In the genomic region with DNA sequence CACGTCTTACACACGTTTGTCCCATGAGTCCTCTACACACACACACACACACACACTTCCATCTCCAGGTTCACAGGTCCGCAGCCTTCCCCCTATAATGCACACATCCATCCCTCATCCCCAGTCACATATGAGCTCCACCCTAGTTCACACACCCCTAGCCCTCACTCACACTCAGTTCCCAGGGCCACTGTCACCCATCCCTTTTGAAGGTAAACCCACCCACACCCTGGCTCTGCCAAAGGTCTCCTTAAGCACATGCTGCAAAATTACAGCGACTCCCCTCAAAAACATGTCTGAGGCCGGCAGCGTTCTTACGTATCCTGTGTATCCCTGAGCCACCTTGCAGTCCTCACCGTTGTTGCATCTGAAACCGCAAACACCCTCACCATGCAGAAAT, we compare ENCODE assay signal across 9 mouse cellular contexts. TPM values are rescaled to one million over a fixed set of nuclear protein-coding genes. Genes with fewer than 3 reads are reported as not detected.
DNase-seq lines count a peak whose midpoint lies in the region; ATAC-seq and TF ChIP-seq lines count a peak whose summit lies in the region.
"Had no signal": no experiment of that assay in that cellular context is flagged by ENCODE, and none has a peak within 500 bp of the region (broad histone marks: within the 10 kb centered on the region; RNA-seq: fewer than 3 reads in every experiment).

No protein-coding gene starts in this region.

- peak overlapping the region; percentile 46 for H3K4me3 ChIP-seq in heart, embryonic 16.5 days (ENCODE audit: low read length)
- peak overlapping the region; percentile 52; the same call in 1 of the 2 replicates for H3K4me3 ChIP-seq in embryonic facial prominence, embryonic 10.5 days
- peak overlapping the region; percentile 44; the same call in 1 of the 2 replicates for H3K4me3 ChIP-seq in intestine, embryonic 16.5 days (ENCODE audit: low read length)
- H3K4me3 ChIP-seq in midbrain, postnatal 0 days (ENCODE audit: low read depth, low read length) = peak overlapping the region; percentile 57

- H3K27me3 ChIP-seq in heart, embryonic 16.5 days (ENCODE audit: control insufficient read depth, insufficient read depth, low read length) = peaks cover 22% of the 10 kb centered on the region
- peaks cover 56% of the 10 kb centered on the region for H3K27me3 ChIP-seq in embryonic facial prominence, embryonic 10.5 days (replicated peaks; ENCODE audit: low read depth, poor library complexity, severe bottlenecking)
- peaks cover 24% of the 10 kb centered on the region for H3K27me3 ChIP-seq in intestine, embryonic 16.5 days (replicated peaks; ENCODE audit: control insufficient read depth, insufficient read depth, low read length)
- H3K27me3 ChIP-seq in midbrain, postnatal 0 days (ENCODE audit: insufficient read depth, low read length) = 0 out of 2 replicates have a peak, but pooled peaks cover 5% of the 10 kb centered on the region

- H3K9me3 ChIP-seq in heart, embryonic 16.5 days (replicated peaks; ENCODE audit: control insufficient read depth, low read length) = no peaks in the 10 kb centered on the region
- peaks cover 2% of the 10 kb centered on the region; the same call in 1 of the 2 replicates for H3K9me3 ChIP-seq in embryonic facial prominence, embryonic 10.5 days
- H3K9me3 ChIP-seq in intestine, embryonic 16.5 days (ENCODE audit: control insufficient read depth, low read length) = no peaks in the 10 kb centered on the region
- no peaks in the 10 kb centered on the region for H3K9me3 ChIP-seq in midbrain, postnatal 0 days (ENCODE audit: low read length)

- no peak for DNase-seq in heart, postnatal 36 days
- no peak for DNase-seq in embryonic facial prominence, embryonic 10.5 days (ENCODE audit: low spot score)
- no peak for DNase-seq in midbrain, postnatal 0 days (ENCODE audit: low spot score)
- DNase-seq in cerebellum, postnatal 4 days (ENCODE audit: low spot score in 2 of 2) = no peak
- no peak for DNase-seq in frontal cortex, postnatal 25 days (ENCODE audit: low spot score in 2 of 2)
- no peak for DNase-seq in retina, postnatal 1 day
- DNase-seq: layer of hippocampus, postnatal 36 days had no signal

- TF ChIP-seq CTCF in midbrain, postnatal 0 days (IDR thresholded peaks at IDR 0.05) = no peak

- H3K4me1 ChIP-seq in heart, embryonic 16.5 days (ENCODE audit: control insufficient read depth, insufficient read depth, low read length) = peaks cover 25% of the 10 kb centered on the region
- H3K4me1 ChIP-seq in embryonic facial prominence, embryonic 10.5 days = peaks cover 8% of the 10 kb centered on the region
- peaks cover 7% of the 10 kb centered on the region; the same call in 1 of the 2 replicates for H3K4me1 ChIP-seq in intestine, embryonic 16.5 days (ENCODE audit: control insufficient read depth, insufficient read depth, low read length)
- H3K4me1 ChIP-seq in midbrain, postnatal 0 days (ENCODE audit: insufficient read depth, low read length) = no peaks in the 10 kb centered on the region

- 28% methylated on average over 9 of the region's 9 CpGs for WGBS in heart, embryonic 16.5 days
- 31% methylated on average over 9 of the region's 9 CpGs for WGBS in embryonic facial prominence, embryonic 10.5 days
- 21% methylated on average over 9 of the region's 9 CpGs for WGBS in intestine, embryonic 16.5 days
- WGBS in midbrain, postnatal 0 days = 22% methylated on average over 9 of the region's 9 CpGs

- H3K36me3 ChIP-seq in heart, embryonic 16.5 days (ENCODE audit: control insufficient read depth, insufficient read depth) = no peaks in the 10 kb centered on the region
- peaks cover 4% of the 10 kb centered on the region for H3K36me3 ChIP-seq in embryonic facial prominence, embryonic 10.5 days (replicated peaks)
- H3K36me3 ChIP-seq in intestine, embryonic 16.5 days (ENCODE audit: control insufficient read depth, insufficient read depth, low read length) = no peaks in the 10 kb centered on the region
- peaks cover 3% of the 10 kb centered on the region for H3K36me3 ChIP-seq in midbrain, postnatal 0 days (ENCODE audit: insufficient read depth, low read length)

- intact Hi-C loops in heart, postnatal 36 days (cut with DNase I) = no loop called here

- no peak for ATAC-seq in heart, embryonic 16.5 days (replicated peaks; ENCODE audit: extremely low read depth, insufficient read depth, low FRiP score)
- no peak for ATAC-seq in intestine, embryonic 16.5 days
- ATAC-seq in midbrain, postnatal 0 days (ENCODE audit: low FRiP score) = peak; percentile 31; the same call in 1 of the 2 replicates

- peak overlapping the region; percentile 75 for H3K4me2 ChIP-seq in heart, embryonic 16.5 days (ENCODE audit: low read depth, low read length)
- H3K4me2 ChIP-seq in intestine, embryonic 16.5 days (ENCODE audit: low read depth, low read length) = peak overlapping the region; percentile 62; the same call in 1 of the 2 replicates
- peak overlapping the region; percentile 77 for H3K4me2 ChIP-seq in midbrain, postnatal 0 days (ENCODE audit: low read depth, low read length, poor library complexity, severe bottlenecking)

- no peak overlapping the region for H3K27ac ChIP-seq in heart, embryonic 16.5 days (ENCODE audit: low read length)
- no peak overlapping the region for H3K27ac ChIP-seq in embryonic facial prominence, embryonic 10.5 days (replicated peaks)
- H3K27ac ChIP-seq in intestine, embryonic 16.5 days (ENCODE audit: low read length) = no peak overlapping the region
- H3K27ac ChIP-seq in midbrain, postnatal 0 days (ENCODE audit: low read depth, low read length) = peak overlapping the region; percentile 55; the same call in 1 of the 2 replicates

- no peak overlapping the region for H3K9ac ChIP-seq in heart, embryonic 16.5 days (ENCODE audit: low read length)
- peak overlapping the region; percentile 53 for H3K9ac ChIP-seq in intestine, embryonic 16.5 days (ENCODE audit: low read depth, low read length)
- H3K9ac ChIP-seq in midbrain, postnatal 0 days (replicated peaks; ENCODE audit: low read length, poor library complexity, severe bottlenecking) = peak overlapping the region; percentile 75

RNA-seq across cellular contexts. Expression of gene Tmem91, which starts 0.7 kb away (rescaled TPM):
- polyA plus RNA-seq in heart, embryonic 16.5 days (2015; fragmentation: Nextera tagmentation; extraction: Ambion mirVana) = 2.1 and 2.2 TPM in 2 replicates
- not detected for total RNA-seq in heart, postnatal 36 days (2021)
- polyA plus RNA-seq in embryonic facial prominence, embryonic 10.5 days (2016; fragmentation: Nextera tagmentation; extraction: Ambion mirVana) = 2.6 and 3.6 TPM in 2 replicates
- 1.6 and 2.1 TPM in 2 replicates for polyA plus RNA-seq in intestine, embryonic 16.5 days (2015; fragmentation: Nextera tagmentation; extraction: Ambion mirVana)
- 60.8 and 94.4 TPM in 2 replicates for total RNA-seq in midbrain, postnatal 0 days (2014; rRNA removed)
- 186 and 200 TPM in 2 replicates for polyA plus RNA-seq in midbrain, postnatal 0 days (2015; fragmentation: Nextera tagmentation; extraction: Ambion mirVana)

RNA-seq across cellular contexts. Expression of gene B9d2, which starts 6.3 kb away (rescaled TPM):
- 30.3 and 32.0 TPM in 2 replicates for polyA plus RNA-seq in heart, embryonic 16.5 days (2015; fragmentation: Nextera tagmentation; extraction: Ambion mirVana)
- 10 to 100 TPM; 10.2 to 10.8 TPM for total RNA-seq in heart, postnatal 36 days (2021)
- polyA plus RNA-seq in embryonic facial prominence, embryonic 10.5 days (2016; fragmentation: Nextera tagmentation; extraction: Ambion mirVana) = 33.5 and 34.1 TPM in 2 replicates
- 21.4 and 22.5 TPM in 2 replicates for polyA plus RNA-seq in intestine, embryonic 16.5 days (2015; fragmentation: Nextera tagmentation; extraction: Ambion mirVana)
- 22.8 and 32.1 TPM in 2 replicates for total RNA-seq in midbrain, postnatal 0 days (2014; rRNA removed)
- polyA plus RNA-seq in midbrain, postnatal 0 days (2015; fragmentation: Nextera tagmentation; extraction: Ambion mirVana) = 58.2 and 67.2 TPM in 2 replicates

RNA-seq across cellular contexts. Expression of gene Tgfb1, which starts 12.5 kb away (rescaled TPM):
- 3.6 and 3.8 TPM in 2 replicates for polyA plus RNA-seq in heart, embryonic 16.5 days (2015; fragmentation: Nextera tagmentation; extraction: Ambion mirVana)
- total RNA-seq in heart, postnatal 36 days (2021) = 10 to 100 TPM; 23.8 to 27.0 TPM
- polyA plus RNA-seq in embryonic facial prominence, embryonic 10.5 days (2016; fragmentation: Nextera tagmentation; extraction: Ambion mirVana) = 1.2 and 1.5 TPM in 2 replicates
- 1.4 and 1.8 TPM in 2 replicates for polyA plus RNA-seq in intestine, embryonic 16.5 days (2015; fragmentation: Nextera tagmentation; extraction: Ambion mirVana)
- 2.2 and 2.5 TPM in 2 replicates for total RNA-seq in midbrain, postnatal 0 days (2014; rRNA removed)
- polyA plus RNA-seq in midbrain, postnatal 0 days (2015; fragmentation: Nextera tagmentation; extraction: Ambion mirVana) = 0.53 and 0.88 TPM in 2 replicates

RNA-seq across cellular contexts. Expression of gene Exosc5, which starts 15.3 kb away (rescaled TPM):
- polyA plus RNA-seq in heart, embryonic 16.5 days (2015; fragmentation: Nextera tagmentation; extraction: Ambion mirVana) = 42.5 and 44.6 TPM in 2 replicates
- total RNA-seq in heart, postnatal 36 days (2021) = 10 to 100 TPM; 16.0 to 18.9 TPM
- 93.5 and 101 TPM in 2 replicates for polyA plus RNA-seq in embryonic facial prominence, embryonic 10.5 days (2016; fragmentation: Nextera tagmentation; extraction: Ambion mirVana)
- 82.6 and 87.2 TPM in 2 replicates for polyA plus RNA-seq in intestine, embryonic 16.5 days (2015; fragmentation: Nextera tagmentation; extraction: Ambion mirVana)
- total RNA-seq in midbrain, postnatal 0 days (2014; rRNA removed) = 19.7 and 29.4 TPM in 2 replicates
- polyA plus RNA-seq in midbrain, postnatal 0 days (2015; fragmentation: Nextera tagmentation; extraction: Ambion mirVana) = 27.3 and 29.5 TPM in 2 replicates

RNA-seq across cellular contexts. Expression of gene Bckdha, which starts 15.5 kb away (rescaled TPM):
- polyA plus RNA-seq in heart, embryonic 16.5 days (2015; fragmentation: Nextera tagmentation; extraction: Ambion mirVana) = 72.1 and 74.4 TPM in 2 replicates
- total RNA-seq in heart, postnatal 36 days (2021) = 100 to 1,000 TPM; 237 to 254 TPM
- polyA plus RNA-seq in embryonic facial prominence, embryonic 10.5 days (2016; fragmentation: Nextera tagmentation; extraction: Ambion mirVana) = 54.9 and 59.2 TPM in 2 replicates
- polyA plus RNA-seq in intestine, embryonic 16.5 days (2015; fragmentation: Nextera tagmentation; extraction: Ambion mirVana) = 49.3 and 50.9 TPM in 2 replicates
- total RNA-seq in midbrain, postnatal 0 days (2014; rRNA removed) = 64.9 and 78.2 TPM in 2 replicates
- 40.7 and 50.9 TPM in 2 replicates for polyA plus RNA-seq in midbrain, postnatal 0 days (2015; fragmentation: Nextera tagmentation; extraction: Ambion mirVana)

Comparison
In these comparisons a context has a peak if more than half of its experiments do, and no peak if none do; other contexts are left out.
1. RNA of gene Tmem91, which starts 0.7 kb away (polyA plus RNA-seq): 186 to 200 TPM in midbrain, postnatal 0 days; 2.6 to 3.6 TPM in embryonic facial prominence, embryonic 10.5 days, 2.1 to 2.2 TPM in heart, embryonic 16.5 days and 1.6 to 2.1 TPM in intestine, embryonic 16.5 days; every median in the first group is over 10 times any median in the second.
2. Peak in every context shown above with its lines, with median percentiles within 50 percentile points of each other: H3K4me2 ChIP-seq and H3K4me3 ChIP-seq.